Mouse (Mus musculus) adrenal gland, adult (tissue): ENCODE measurements around the gene Vmn2r23.
A peak's percentile ranks its signal among the peaks of the same experiment; 100 is the strongest.
"Not testable (repeated sequence)": the region's sequence is repeated elsewhere in the genome, so short reads cannot be mapped to it uniquely, and the experiment has no call there.

Source experiments
- DNase-seq, 2 experiments: peaks; one replicate each; pipeline ENCODE4 v3.0.0; 2022 to 2023; ENCODE audit warnings: low spot score in 1 of 2; ENCODE audit not compliant: inconsistent age in 2 of 2

Gene Vmn2r23

DNA sequence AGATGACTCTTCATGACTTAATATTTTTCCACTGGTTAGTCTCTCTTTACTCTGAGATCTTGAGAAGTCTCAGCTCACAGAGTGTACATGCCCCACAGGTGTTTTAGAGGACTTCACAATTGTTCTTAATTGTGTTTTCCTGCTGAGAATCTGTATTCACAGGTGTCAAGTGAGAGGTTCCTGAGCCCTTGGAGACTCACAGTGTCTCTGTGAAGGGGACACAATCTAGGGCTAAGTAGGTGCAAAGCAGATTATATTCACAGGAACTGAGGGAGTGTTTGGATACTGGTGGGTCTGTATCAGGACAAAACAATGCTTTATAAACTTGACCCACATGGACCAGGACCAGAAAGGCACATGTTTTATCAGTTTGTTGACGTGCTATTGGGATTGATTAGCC lies at the start of gene Vmn2r23:
Gene Vmn2r23 (plus strand): TSS at position 301 of the 400 bp plus-strand sequence.
- DNase-seq = no peak

DNA sequence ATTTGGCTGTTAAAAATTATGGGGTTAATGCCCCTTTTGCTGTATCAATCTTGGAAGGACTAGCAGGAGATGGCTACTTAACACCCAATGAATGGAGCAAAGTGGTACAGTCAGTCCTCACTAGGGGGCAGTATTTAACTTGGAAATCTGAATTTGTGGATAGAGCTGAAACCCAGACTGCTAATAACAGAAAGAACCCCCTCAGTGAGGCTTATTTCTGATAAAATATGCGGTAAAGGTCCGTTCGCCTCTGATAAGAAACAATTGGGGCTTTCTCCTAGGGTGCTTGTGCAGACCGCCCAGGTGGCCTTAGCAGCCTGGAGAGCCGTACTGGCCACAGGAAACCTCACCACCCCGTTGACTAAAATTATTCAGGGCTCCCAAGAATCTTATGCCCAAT lies 45.4 kb upstream of the Vmn2r23 start:
- peak in 1 of 2 experiments; percentile 43 for DNase-seq

- DNase-seq = not testable (repeated sequence)
Observed at GRCm38 (mm10) chr6:123696639-123697038, 5.8 kb upstream of the Vmn2r23 start.

GRCm38 (mm10) chr6:123697213-123697612 lies 5.3 kb upstream of the Vmn2r23 start:
- no peak for DNase-seq

DNA sequence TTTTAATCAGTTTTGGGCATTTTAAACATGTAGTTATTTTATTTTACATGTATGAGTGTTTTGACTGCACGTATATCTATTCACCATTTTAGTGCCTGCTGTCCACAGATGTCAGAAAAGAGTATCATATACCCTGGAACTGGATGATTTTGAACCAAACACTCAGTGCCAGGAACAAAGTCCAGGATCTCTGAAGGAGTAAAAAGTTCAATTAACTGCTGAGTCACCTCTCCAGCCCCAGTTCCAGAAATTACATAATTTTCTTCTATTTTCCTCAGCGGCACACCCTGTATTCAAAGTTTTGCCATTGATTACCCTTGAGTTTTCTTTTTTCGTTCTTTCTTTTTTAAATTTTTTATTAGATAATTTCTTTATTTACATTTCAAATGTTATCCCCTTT lies 67.6 kb downstream of the Vmn2r23 start:
- no peak for DNase-seq

DNA sequence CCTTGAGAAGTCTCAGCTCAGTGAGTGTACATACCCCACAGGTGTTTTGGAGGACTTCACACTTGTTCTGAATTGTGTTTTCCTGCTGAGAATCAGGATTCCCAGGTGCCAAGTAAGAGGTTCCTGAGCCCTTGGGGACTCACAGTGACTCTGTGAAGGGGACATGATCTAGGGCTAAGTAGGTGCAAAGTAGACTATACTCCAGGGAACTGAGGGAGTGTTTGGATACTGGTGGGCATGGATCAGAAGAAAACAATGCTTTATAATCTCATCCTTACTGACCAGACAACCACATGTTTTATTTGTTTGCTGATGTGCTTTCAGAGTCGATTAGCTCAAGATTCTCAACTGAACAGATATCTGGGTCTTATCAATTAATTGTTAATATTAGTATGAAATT lies 76.1 kb downstream of the Vmn2r23 start, which contains the start of gene Vmn2r24:
Gene Vmn2r24 (plus strand): TSS at position 301 of the 400 bp plus-strand sequence.
- DNase-seq = no peak

GRCm38 (mm10) chr6:123784857-123785256 lies 82.4 kb downstream of the Vmn2r23 start:
- DNase-seq = no peak

DNA sequence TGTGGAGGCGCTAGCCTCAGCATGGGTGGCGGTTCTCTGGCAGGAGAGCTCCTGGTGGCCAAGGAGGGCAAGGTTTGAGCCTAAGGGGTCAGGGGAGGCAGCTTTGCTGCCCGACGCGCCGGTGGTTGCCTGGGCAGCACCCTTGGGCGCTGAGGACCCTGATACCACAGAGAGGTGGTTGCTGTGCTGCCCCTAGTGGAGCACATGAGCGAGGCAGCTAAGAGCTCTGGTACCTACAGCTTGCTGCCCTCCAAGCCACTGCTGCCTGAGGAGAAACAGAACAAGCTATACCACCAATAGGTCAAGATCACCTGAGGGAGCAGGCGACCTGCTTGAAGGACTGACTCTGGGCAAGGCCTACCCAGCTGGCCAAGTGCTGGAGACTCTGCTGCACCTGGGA lies 91.3 kb downstream of the Vmn2r23 start:
- DNase-seq = no peak
